Mouse (Mus musculus) stomach, postnatal 0 days (tissue): Measurements from ENCODE around the gene Clec2d. TPM values are rescaled to one million over a fixed set of nuclear protein-coding genes. Genes with fewer than 3 reads are reported as not detected.
"Not testable (repeated sequence)": the region's sequence is repeated elsewhere in the genome, so short reads cannot be mapped to it uniquely, and the experiment has no call there.

Experiments used
- ATAC-seq: fragments of 200-750 bp; cut with Nextera tagmentation; 2 replicates; pipeline ENCODE4 v1.8.0; 2017; ENCODE audit not compliant: low FRiP score, low TSS enrichment
- DNase-seq: peaks from one replicate; pipeline ENCODE4 v3.0.0-alpha.2; 2016; ENCODE audit warnings: low spot score
- H3K27ac ChIP-seq: fragments of 300-500 bp; sonication (generic); replicated peaks from 2 replicates; pipeline ENCODE4 v1.5.1; 2014; ENCODE audit warnings: mild to moderate bottlenecking, control low read depth
- H3K27me3 ChIP-seq: fragments of 300-500 bp; sonication (generic); 2 replicates; pipeline ENCODE4 v1.6.1; 2014; ENCODE audit warnings: low read length; ENCODE audit not compliant: control insufficient read depth, insufficient read depth
- H3K36me3 ChIP-seq: fragments of 300-500 bp; sonication (generic); 2 replicates; pipeline ENCODE4 v1.6.1; 2014; ENCODE audit warnings: low read length, mixed read lengths; ENCODE audit not compliant: control insufficient read depth, insufficient read depth
- H3K4me1 ChIP-seq: fragments of 300-500 bp; sonication (generic); replicated peaks from 2 replicates; pipeline ENCODE4 v1.6.1; 2014; ENCODE audit warnings: antibody characterized with exemption; ENCODE audit not compliant: control insufficient read depth, insufficient read depth
- H3K4me2 ChIP-seq: fragments of 300-500 bp; sonication (generic); replicated peaks from 2 replicates; pipeline ENCODE4 v1.6.1; 2014; ENCODE audit warnings: low read depth, mild to moderate bottlenecking, control low read depth, moderate library complexity
- H3K4me3 ChIP-seq: fragments of 300-500 bp; sonication (generic); 2 replicates; pipeline ENCODE4 v1.5.1; 2014; ENCODE audit warnings: low read depth, low read length, control low read depth
- H3K9ac ChIP-seq: fragments of 300-500 bp; sonication (generic); 2 replicates; pipeline ENCODE4 v1.6.1; 2014; ENCODE audit warnings: mild to moderate bottlenecking, low read length, control low read depth, mixed read lengths
- H3K9me3 ChIP-seq: fragments of 300-500 bp; sonication (generic); 2 replicates; pipeline ENCODE4 v1.6.1; 2016; ENCODE audit warnings: low read length; ENCODE audit not compliant: control insufficient read depth
- CTCF ChIP-seq: IDR thresholded peaks from 2 replicates; pipeline ENCODE4 v1.5.1; 2016; ENCODE audit warnings: antibody characterized with exemption, low read depth, mild to moderate bottlenecking, moderate library complexity
- EP300 ChIP-seq: optimal IDR thresholded peaks from 2 replicates; pipeline ENCODE3; 2016; ENCODE audit warnings: antibody characterized with exemption
- WGBS: fragments of 180-500 bp; shearing (Covaris S2); extraction: QIAGEN DNeasy Blood & Tissue Kit; methylation state at CpG from one replicate; pipeline ENCODE4 v1.1.7; 2014; 5-methylcytosine and 5-hydroxymethylcytosine counted together
- polyA plus RNA-seq: library from polyadenylated mRNA; unstranded; fragments of >200 nt; fragmentation: Nextera tagmentation; extraction: Ambion mirVana; gene quantifications from 2 replicates; pipeline ENCODE4 v1.2.1, GENCODE M21; 2015

Gene Clec2d
- polyA plus RNA-seq, 1 experiment from 2014 or later, result 0.42 TPM

DNA sequence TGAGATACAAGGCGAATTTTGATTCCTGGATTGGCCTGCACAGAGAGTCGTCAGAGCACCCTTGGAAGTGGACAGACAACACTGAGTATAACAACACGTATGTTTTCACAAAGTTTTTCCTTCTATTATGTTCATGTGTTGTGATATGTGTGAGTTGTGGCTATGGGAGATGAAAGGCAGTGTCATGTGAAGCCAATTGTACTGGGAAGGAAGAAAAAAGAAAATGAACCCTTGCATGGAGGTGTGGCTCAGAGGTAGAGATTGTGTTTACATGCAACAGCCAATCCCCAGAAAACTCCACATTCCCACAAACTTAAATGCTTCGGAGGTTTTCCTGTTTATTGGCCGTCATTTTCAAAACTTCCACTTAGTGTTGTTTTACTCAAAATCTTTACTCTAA, 4.4 kb downstream of the Clec2d start:
- H3K4me1 ChIP-seq, result no peaks in the 10 kb centered on the region
- no peak overlapping the region for H3K9ac ChIP-seq
- no peak for TF ChIP-seq CTCF
- TF ChIP-seq EP300, result no peak
- H3K36me3 ChIP-seq, result peaks cover 10% of the 10 kb centered on the region; the same call in 1 of the 2 replicates
- H3K4me3 ChIP-seq, result no peak overlapping the region
- no peak overlapping the region for H3K27ac ChIP-seq
- peak overlapping the region; percentile 6; the same call in 1 of the 2 replicates for H3K4me2 ChIP-seq
- H3K9me3 ChIP-seq, result no peaks in the 10 kb centered on the region
- no peak for ATAC-seq
- DNase-seq, result no peak
- WGBS, result 65% methylated on average over 5 of the region's 5 CpGs
- H3K27me3 ChIP-seq, result no peaks in the 10 kb centered on the region

DNA sequence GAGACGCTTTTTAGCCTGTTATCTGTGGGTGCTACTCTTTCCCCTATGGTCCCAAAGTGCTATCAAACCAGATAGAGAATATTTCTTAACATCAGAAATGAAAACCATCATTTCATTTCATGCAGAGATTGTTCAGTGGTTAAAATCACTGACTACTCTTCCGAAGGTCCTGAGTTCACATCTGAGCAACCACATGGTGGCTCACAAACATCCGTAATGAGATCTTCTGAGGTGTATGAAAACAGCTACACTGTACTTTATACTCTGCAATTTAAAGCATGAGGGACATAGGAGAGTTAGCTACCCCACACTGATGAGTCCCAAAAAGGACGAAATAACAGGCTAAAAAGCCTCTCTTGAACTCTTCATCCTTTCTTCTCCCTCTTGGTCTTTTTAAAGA, 5.6 kb downstream of the Clec2d start:
- ATAC-seq (no peak), DNase-seq (no peak)
- Histone ChIP-seq H3K9me3 (no peaks in the 10 kb centered on the region), H3K4me1 (no peaks in the 10 kb centered on the region), H3K36me3 (peaks cover 10% of the 10 kb centered on the region; the same call in 1 of the 2 replicates), H3K27me3 (no peaks in the 10 kb centered on the region), H3K9ac (no peak overlapping the region), H3K27ac (no peak overlapping the region), H3K4me3 (no peak overlapping the region), H3K4me2 (no peak overlapping the region)
- no peak for TF ChIP-seq EP300
- no peak for TF ChIP-seq CTCF
- WGBS, result 86% methylated on average over 4 of the region's 4 CpGs

DNA sequence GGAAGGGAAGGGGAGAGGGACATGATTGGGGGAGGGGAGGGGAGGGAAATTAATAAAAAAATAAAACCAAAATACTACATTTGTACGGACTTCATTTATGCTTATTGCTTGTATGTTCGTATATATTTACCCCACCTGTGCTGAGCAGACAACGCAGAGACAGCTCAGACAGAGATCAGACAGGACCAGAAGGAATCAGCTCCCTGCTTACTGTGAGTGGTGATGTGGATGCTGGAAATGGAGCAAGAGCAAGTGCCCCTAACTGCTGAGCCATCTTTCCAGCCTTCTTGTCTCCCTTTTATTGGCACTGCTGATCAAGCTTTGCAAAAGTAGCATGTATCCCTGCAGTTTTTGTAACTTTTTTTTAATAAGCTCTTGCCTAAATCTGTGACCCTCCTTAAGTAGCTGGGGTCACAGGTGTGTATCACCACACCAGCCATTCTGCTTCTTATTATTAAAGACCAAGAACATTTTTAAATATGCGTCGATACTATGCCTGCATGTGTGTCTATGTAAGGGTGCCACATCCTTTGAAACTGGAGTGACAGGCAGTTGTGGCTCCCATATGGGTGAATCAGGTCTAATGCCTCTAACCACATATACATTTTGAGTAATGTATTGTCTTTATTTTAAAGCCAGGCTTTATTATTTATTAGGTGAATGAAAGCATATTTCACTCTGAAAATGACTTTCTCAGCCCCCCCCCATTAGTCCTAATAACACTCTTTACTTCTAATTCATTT, 6.2 kb downstream of the Clec2d start:
- H3K9ac ChIP-seq, result no peak overlapping the region
- H3K36me3 ChIP-seq, result peaks cover 10% of the 10 kb centered on the region; the same call in 1 of the 2 replicates
- WGBS, result 92% methylated on average over 5 of the region's 5 CpGs

DNA sequence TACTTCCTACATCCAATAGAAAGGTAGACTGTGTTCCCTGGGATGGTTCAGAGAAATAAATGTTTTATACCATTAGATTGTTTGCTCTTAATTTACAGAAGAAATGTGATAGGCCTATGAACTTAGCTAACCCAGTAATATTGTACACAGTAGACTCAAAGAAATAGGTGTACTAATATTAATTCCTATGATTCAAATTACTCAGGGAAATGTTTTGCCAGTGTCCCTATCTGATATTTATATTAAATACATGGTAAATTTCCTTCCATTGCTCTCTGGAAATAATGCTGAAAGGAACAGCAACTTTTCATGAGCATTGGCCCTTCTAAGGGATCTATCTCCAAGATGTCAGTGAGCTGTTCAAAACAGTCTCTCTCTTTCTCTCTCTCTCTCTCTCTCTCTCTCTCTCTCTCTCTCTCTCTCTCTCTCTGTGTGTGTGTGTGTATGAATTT, 6.8 kb downstream of the Clec2d start:
- Histone ChIP-seq H3K9ac (no peak overlapping the region), H3K4me2 (no peak overlapping the region), H3K36me3 (peaks cover 10% of the 10 kb centered on the region; the same call in 1 of the 2 replicates), H3K4me3 (no peak overlapping the region), H3K4me1 (no peaks in the 10 kb centered on the region), H3K27me3 (no peaks in the 10 kb centered on the region), H3K27ac (no peak overlapping the region), H3K9me3 (no peaks in the 10 kb centered on the region)
- DNase-seq (no peak), ATAC-seq (no peak)
- TF ChIP-seq CTCF (no peak), EP300 (no peak)

More for the DNA sequence above, 6.2 kb downstream of the Clec2d start:
- no peaks in the 10 kb centered on the region for H3K9me3 ChIP-seq
- no peaks in the 10 kb centered on the region for H3K27me3 ChIP-seq
- DNase-seq (no peak), ATAC-seq (no peak)
- H3K4me3 ChIP-seq, result no peak overlapping the region
- H3K27ac ChIP-seq, result no peak overlapping the region
- H3K4me2 ChIP-seq, result no peak overlapping the region
- no peaks in the 10 kb centered on the region for H3K4me1 ChIP-seq
- no peak for TF ChIP-seq EP300
- TF ChIP-seq CTCF, result no peak

GRCm38 (mm10) chr6:129187816-129188215, 7.4 kb downstream of the Clec2d start:
- not testable (repeated sequence) for H3K4me3 ChIP-seq, H3K27me3 ChIP-seq, H3K27ac ChIP-seq, H3K9me3 ChIP-seq, H3K9ac ChIP-seq, H3K4me1 ChIP-seq, ATAC-seq, H3K4me2 ChIP-seq, DNase-seq, H3K36me3 ChIP-seq
- WGBS, result 91% methylated on average over 3 of the region's 3 CpGs

DNA sequence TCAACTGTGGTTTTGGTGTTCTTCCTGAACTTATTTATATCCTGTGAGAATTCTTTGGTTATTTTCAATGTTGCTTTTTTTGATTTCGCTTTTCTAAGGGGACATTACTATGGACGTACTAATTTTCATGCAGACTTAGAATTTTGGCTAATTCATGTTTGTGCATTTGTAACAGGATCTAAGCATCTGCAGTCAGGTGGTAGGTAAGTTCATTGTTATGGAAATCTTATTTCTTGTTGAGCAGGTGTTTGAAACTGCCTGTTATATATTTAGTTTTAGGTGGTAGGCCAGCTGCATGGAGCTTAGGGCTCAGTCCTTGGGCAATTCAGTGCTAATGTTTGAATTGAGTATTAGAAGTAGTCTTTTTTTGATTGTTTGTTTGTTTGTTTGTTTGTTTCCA, 13.0 kb downstream of the Clec2d start:
- H3K4me2 ChIP-seq, result no peak overlapping the region

DNA sequence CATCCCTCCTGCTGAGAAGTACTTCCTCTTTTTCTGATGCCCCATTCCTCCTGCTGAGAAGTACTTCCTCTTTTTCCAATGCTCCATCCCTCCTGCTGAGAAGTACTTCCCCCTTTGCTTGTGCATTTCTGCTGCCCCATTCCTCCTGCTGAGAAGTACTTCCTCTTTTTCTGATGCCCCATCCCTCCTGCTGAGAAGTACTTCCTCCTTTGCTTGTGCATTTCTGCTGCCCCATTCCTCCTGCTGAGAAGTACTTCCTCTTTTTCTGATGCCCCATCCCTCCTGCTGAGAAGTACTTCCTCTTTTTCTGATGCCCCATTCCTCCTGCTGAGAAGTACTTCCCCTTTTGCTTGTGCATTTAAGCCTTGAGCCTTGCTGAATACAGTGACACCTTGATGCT, 19.7 kb downstream of the Clec2d start:
- ATAC-seq, H3K4me1 ChIP-seq, H3K4me3 ChIP-seq, H3K9me3 ChIP-seq, H3K27ac ChIP-seq, H3K9ac ChIP-seq, H3K27me3 ChIP-seq, DNase-seq, H3K36me3 ChIP-seq, H3K4me2 ChIP-seq: not testable (repeated sequence)

More for the DNA sequence above, 13.0 kb downstream of the Clec2d start:
- Histone ChIP-seq H3K27me3 (no peaks in the 10 kb centered on the region), H3K4me3 (no peak overlapping the region), H3K36me3 (no peaks in the 10 kb centered on the region), H3K9ac (no peak overlapping the region), H3K9me3 (no peaks in the 10 kb centered on the region), H3K27ac (no peak overlapping the region), H3K4me1 (no peaks in the 10 kb centered on the region)
- TF ChIP-seq CTCF (no peak), EP300 (no peak)
- WGBS, result 96% methylated on average over 2 of the region's 2 CpGs
- ATAC-seq (no peak), DNase-seq (no peak)
